Mouse (Mus musculus) neural tube, embryonic 15.5 days (tissue): ENCODE results near the gene Zfp865. TPM values are rescaled to one million over a fixed set of nuclear protein-coding genes. Genes with fewer than 3 reads are reported as not detected.
"Not testable (repeated sequence)": the region's sequence is repeated elsewhere in the genome, so short reads cannot be mapped to it uniquely, and the experiment has no call there.

Source experiments
- ATAC-seq: fragments of 200-750 bp; cut with Nextera tagmentation; 2 replicates; pipeline ENCODE4 v1.8.0; 2017; ENCODE audit warnings: mild to moderate bottlenecking, moderate TSS enrichment, moderate library complexity; ENCODE audit not compliant: low FRiP score
- H3K27ac ChIP-seq: fragments of 300-500 bp; sonication (generic); replicated peaks from 2 replicates; pipeline ENCODE4 v1.5.1; 2015; ENCODE audit warnings: mild to moderate bottlenecking, inconsistent platforms
- H3K27me3 ChIP-seq: fragments of 300-500 bp; sonication (generic); replicated peaks from 2 replicates; pipeline ENCODE4 v1.6.1; 2015; ENCODE audit warnings: inconsistent platforms
- H3K36me3 ChIP-seq: fragments of 300-500 bp; sonication (generic); 2 replicates; pipeline ENCODE4 v1.6.1; 2015; ENCODE audit warnings: inconsistent platforms
- H3K4me1 ChIP-seq: fragments of 300-500 bp; sonication (generic); 2 replicates; pipeline ENCODE4 v1.6.1; 2015; ENCODE audit warnings: inconsistent platforms
- H3K4me2 ChIP-seq: fragments of 300-500 bp; sonication (generic); 2 replicates; pipeline ENCODE4 v1.6.1; 2015; ENCODE audit warnings: inconsistent platforms, mild to moderate bottlenecking, moderate library complexity
- H3K4me3 ChIP-seq: fragments of 300-500 bp; sonication (generic); replicated peaks from 2 replicates; pipeline ENCODE4 v1.5.1; 2015; ENCODE audit warnings: mild to moderate bottlenecking, inconsistent platforms
- H3K9ac ChIP-seq: fragments of 300-500 bp; sonication (generic); replicated peaks from 2 replicates; pipeline ENCODE4 v1.6.1; 2015; ENCODE audit warnings: mild to moderate bottlenecking, inconsistent platforms
- H3K9me3 ChIP-seq: fragments of 300-500 bp; sonication (generic); replicated peaks from 2 replicates; pipeline ENCODE4 v1.6.1; 2016; ENCODE audit warnings: inconsistent platforms
- WGBS: fragments of 180-500 bp; shearing (Covaris S2); methylation state at CpG from one replicate; pipeline ENCODE4 v1.1.7; 2015; ENCODE audit warnings: mixed read lengths; 5-methylcytosine and 5-hydroxymethylcytosine counted together
- polyA plus RNA-seq: library from polyadenylated mRNA; unstranded; fragments of >200 nt; fragmentation: Nextera tagmentation; extraction: Ambion mirVana; gene quantifications from 2 replicates; pipeline ENCODE4 v1.2.1, GENCODE M21; 2015

Gene Zfp865
- polyA plus RNA-seq, 1 experiment from 2014 or later, result 7.0 TPM

DNA sequence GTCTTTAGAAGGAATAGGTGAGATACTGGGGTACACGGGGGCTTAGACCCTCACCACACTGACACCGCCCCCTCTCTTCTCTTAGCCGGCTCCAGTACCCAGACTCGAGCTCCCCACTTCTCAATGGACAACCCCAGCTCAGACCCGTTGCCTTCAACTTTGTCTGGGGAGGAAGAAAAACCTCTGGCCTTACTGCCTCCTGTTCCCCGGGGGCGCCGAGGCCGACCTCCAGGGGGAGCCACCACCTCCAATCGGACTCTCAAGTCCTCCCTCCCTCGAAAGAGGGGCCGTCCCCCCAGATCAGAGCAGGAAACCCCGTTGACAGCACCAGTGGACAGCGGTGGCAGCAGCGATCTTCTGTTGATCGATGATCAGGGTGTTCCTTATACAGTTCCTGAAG lies 2.8 kb upstream of the Zfp865 start:
- ATAC-seq, result no peak

DNA sequence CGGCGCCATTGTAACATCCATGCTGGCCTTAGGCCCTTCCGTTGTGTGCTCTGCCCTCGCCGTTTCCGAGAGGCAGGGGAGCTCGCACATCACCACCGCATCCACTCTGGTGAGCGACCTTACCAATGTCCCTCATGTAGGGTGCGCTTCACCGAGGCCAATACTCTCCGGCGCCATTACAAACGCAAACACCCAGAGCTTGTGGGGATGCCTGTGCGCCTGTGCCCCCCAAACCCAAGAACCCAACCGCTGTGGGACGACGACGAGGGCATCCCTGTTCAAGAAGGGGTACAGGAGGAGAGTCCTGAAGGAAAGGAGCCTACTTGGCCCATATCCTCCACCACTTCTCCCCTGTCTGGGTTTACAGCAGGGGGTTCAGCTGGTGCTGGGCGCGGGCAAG lies 2.2 kb upstream of the Zfp865 start:
- no peak for ATAC-seq
- no peak overlapping the region for H3K4me2 ChIP-seq
- 99% methylated on average over 21 of the region's 21 CpGs for WGBS
- no peak overlapping the region for H3K9ac ChIP-seq
- H3K9me3 ChIP-seq, result no peaks in the 10 kb centered on the region
- no peak overlapping the region for H3K4me3 ChIP-seq
- no peaks in the 10 kb centered on the region for H3K27me3 ChIP-seq
- peaks cover 9% of the 10 kb centered on the region for H3K36me3 ChIP-seq
- H3K4me1 ChIP-seq, result peaks cover 43% of the 10 kb centered on the region
- no peak overlapping the region for H3K27ac ChIP-seq

More for the DNA sequence above, 2.8 kb upstream of the Zfp865 start:
- Histone ChIP-seq H3K9ac (no peak overlapping the region), H3K4me2 (no peak overlapping the region), H3K36me3 (peaks cover 8% of the 10 kb centered on the region), H3K27me3 (no peaks in the 10 kb centered on the region), H3K4me1 (peaks cover 37% of the 10 kb centered on the region), H3K27ac (no peak overlapping the region), H3K9me3 (no peaks in the 10 kb centered on the region), H3K4me3 (no peak overlapping the region)
- WGBS, result 93% methylated on average over 16 of the region's 16 CpGs

DNA sequence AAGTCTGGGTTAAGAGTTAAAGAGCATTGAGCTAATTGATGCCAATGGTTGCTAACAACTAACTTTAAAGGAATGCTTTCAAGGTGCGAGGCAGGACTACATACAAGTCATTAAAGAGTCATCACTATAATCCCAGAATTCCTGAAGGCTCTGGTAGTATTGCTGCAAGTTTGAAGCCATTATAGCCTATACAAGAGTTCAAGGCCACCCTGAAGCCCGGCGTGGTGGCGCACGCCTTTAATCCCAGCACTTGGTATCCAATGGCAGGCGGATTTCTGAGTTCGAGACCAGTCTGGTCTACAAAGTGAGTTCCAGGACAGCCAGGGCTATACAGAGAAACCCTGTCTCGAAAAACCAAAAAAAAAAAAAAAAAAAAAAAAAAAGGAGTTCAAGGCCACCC lies 600 bp upstream of the Zfp865 start:
- Histone ChIP-seq H3K4me2 (peak overlapping the region; percentile 82), H3K4me1 (peaks cover 39% of the 10 kb centered on the region), H3K9ac (0 out of 2 replicates have a peak overlapping the region, but pooled peaks have one; percentile 97), H3K4me3 (peak overlapping the region; percentile 84), H3K27ac (peak overlapping the region; percentile 94), H3K36me3 (peaks cover 18% of the 10 kb centered on the region)
- not testable (repeated sequence) for ATAC-seq, H3K9me3 ChIP-seq, H3K27me3 ChIP-seq
- 24% methylated on average over 8 of the region's 8 CpGs for WGBS

DNA sequence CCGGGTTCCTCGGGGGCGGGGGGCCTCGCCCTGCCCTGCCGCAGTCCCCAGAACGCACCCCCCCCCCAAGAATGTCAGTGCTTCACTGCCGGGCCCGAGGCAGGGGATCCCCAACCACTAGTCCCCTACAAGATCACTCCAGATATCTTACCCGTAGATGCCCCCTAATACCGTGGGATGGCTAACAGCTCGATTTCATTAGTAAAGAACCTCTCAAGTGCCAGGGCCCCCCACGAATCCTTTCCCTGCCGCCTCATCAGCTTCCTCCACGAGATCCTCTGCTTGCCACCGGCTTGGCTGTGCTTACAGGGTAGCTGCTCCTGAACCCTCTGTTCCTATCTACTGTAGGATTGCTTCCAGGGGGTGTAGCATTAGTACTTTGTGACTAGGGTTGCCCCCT lies 509 bp downstream of the Zfp865 start:
- peak; percentile 40 for ATAC-seq
- Histone ChIP-seq H3K36me3 (peaks cover 23% of the 10 kb centered on the region), H3K9ac (peak overlapping the region; percentile 97), H3K27ac (peak overlapping the region; percentile 94), H3K4me2 (peak overlapping the region; percentile 82), H3K4me1 (peaks cover 39% of the 10 kb centered on the region), H3K9me3 (no peaks in the 10 kb centered on the region), H3K27me3 (no peaks in the 10 kb centered on the region), H3K4me3 (peak overlapping the region; percentile 84)
- WGBS, result under 1% methylated on average over 14 of the region's 15 CpGs

DNA sequence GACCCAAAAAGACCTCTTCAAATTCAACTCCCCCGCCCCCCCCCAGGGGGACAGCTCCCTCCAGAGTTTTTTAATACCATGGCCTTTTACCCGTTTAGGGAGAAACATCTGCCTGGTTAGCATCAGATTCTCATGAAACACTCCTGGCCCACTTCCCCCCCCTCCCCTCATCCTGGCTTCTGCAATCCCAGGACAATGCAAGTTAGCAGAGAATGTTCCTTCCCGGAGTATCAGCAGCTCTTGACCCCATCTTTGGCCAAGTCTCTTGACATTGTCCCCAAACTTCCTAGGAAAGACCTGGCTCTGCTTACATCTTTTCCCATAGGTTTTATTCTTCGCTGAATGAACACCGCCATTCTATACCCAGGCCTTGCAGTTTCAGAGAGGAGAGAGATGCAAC lies 1.0 kb downstream of the Zfp865 start:
- WGBS, result 46% methylated on average over 5 of the region's 5 CpGs

DNA sequence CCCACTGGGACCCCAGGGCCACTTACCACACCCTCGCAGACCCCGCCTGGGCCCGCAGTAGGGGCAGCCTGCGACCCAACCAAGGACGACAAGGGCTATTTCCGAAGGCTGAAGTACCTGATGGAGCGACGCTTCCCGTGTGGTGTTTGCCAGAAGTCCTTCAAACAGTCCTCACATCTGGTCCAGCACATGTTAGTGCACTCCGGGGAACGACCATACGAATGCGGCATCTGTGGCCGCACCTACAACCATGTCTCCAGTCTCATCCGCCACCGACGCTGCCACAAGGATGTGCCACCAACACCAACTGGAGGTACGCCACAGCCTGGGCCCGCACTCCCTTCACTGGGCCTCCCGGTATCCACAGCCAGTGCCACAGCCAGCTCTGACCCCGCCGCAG lies 9.4 kb downstream of the Zfp865 start:
- Histone ChIP-seq H3K4me2 (no peak overlapping the region), H3K27ac (no peak overlapping the region), H3K27me3 (no peaks in the 10 kb centered on the region), H3K36me3 (peaks cover 75% of the 10 kb centered on the region), H3K9me3 (peaks cover 24% of the 10 kb centered on the region), H3K4me1 (no peaks in the 10 kb centered on the region), H3K9ac (no peak overlapping the region), H3K4me3 (no peak overlapping the region)
- no peak; the same call in 1 of the 2 replicates for ATAC-seq
- WGBS, result 94% methylated on average over 22 of the region's 22 CpGs

More for the DNA sequence above, 1.0 kb downstream of the Zfp865 start:
- peak overlapping the region; percentile 94 for H3K27ac ChIP-seq
- peaks cover 25% of the 10 kb centered on the region for H3K36me3 ChIP-seq
- H3K9ac ChIP-seq, result peak overlapping the region; percentile 97
- peaks cover 34% of the 10 kb centered on the region for H3K4me1 ChIP-seq
- H3K27me3 ChIP-seq, result no peaks in the 10 kb centered on the region
- no peak for ATAC-seq
- peak overlapping the region; percentile 82 for H3K4me2 ChIP-seq
- H3K4me3 ChIP-seq, result peak overlapping the region; percentile 84
- H3K9me3 ChIP-seq, result no peaks in the 10 kb centered on the region

DNA sequence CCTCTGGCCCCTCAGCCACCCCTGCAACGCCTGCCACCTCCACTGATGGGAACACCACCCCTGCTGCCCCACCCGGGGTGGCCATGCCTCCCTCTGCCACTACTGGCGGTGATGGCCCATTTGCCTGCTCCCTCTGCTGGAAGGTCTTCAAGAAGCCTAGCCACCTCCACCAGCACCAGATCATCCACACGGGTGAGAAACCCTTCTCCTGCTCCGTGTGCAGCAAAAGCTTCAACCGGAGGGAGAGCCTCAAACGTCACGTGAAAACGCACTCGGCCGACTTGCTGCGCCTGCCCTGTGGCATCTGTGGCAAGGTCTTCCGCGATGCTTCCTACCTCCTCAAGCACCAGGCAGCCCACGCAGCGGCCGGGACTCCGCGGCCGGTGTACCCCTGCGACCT lies 9.8 kb downstream of the Zfp865 start:
- ATAC-seq, result no peak
- H3K9ac ChIP-seq, result no peak overlapping the region
- no peak overlapping the region for H3K27ac ChIP-seq
- WGBS, result 90% methylated on average over 21 of the region's 21 CpGs
- H3K4me2 ChIP-seq, result no peak overlapping the region
- no peaks in the 10 kb centered on the region for H3K4me1 ChIP-seq
- peaks cover 77% of the 10 kb centered on the region for H3K36me3 ChIP-seq
- H3K4me3 ChIP-seq, result no peak overlapping the region
- H3K27me3 ChIP-seq, result no peaks in the 10 kb centered on the region
- peaks cover 24% of the 10 kb centered on the region for H3K9me3 ChIP-seq

DNA sequence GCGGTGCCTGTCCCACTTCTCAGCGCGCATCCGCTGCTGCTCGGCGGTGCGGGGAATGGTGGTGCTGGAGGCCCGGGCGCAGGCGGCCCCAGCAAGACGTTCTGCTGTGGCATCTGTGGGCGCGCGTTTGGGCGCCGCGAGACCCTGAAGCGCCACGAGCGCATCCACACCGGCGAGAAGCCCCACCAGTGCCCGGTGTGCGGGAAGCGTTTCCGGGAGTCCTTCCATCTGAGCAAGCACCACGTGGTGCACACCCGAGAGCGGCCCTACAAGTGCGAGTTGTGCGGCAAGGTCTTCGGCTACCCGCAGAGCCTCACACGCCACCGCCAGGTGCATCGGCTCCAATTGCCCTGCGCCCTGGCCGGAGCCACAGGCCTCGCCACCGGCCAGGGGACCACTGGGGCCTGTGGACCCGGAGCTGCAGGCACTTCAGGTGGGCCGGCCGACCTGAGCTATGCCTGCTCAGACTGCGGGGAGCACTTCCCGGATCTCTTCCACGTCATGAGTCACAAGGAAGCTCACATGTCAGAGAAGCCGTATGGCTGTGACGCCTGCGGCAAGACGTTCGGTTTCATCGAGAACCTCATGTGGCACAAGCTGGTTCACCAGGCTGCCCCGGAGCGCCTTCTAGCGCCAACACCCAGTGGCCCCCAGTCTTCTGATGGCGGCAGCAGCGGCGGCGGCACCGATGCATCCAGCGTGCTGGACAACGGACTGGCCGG lies 10.5 kb downstream of the Zfp865 start:
- Histone ChIP-seq H3K4me1 (no peaks in the 10 kb centered on the region), H3K4me2 (no peak overlapping the region), H3K36me3 (peaks cover 78% of the 10 kb centered on the region), H3K9me3 (peaks cover 24% of the 10 kb centered on the region), H3K4me3 (no peak overlapping the region; the same call in 1 of the 2 replicates), H3K27me3 (no peaks in the 10 kb centered on the region), H3K9ac (no peak overlapping the region), H3K27ac (no peak overlapping the region)
- 83% methylated on average over 63 of the region's 63 CpGs for WGBS
- 0 out of 2 replicates have a peak, but pooled peaks have one; percentile 15 for ATAC-seq

DNA sequence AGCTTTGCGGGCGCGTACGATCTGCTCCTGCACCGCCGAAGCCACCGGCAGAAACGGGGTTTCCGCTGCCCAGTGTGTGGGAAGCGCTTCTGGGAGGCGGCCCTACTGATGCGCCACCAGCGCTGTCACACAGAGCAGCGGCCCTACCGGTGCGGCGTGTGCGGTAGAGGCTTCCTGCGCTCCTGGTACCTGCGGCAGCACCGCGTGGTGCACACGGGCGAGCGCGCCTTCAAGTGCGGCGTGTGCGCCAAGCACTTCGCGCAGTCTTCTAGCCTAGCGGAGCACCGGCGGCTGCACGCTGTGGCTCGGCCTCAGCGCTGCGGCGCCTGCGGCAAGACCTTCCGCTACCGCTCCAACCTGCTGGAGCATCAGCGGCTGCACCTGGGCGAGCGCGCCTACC lies 11.3 kb downstream of the Zfp865 start:
- Histone ChIP-seq H3K27ac (no peak overlapping the region), H3K4me2 (no peak overlapping the region), H3K4me1 (no peaks in the 10 kb centered on the region), H3K27me3 (no peaks in the 10 kb centered on the region), H3K9me3 (peaks cover 24% of the 10 kb centered on the region), H3K9ac (no peak overlapping the region), H3K4me3 (no peak overlapping the region), H3K36me3 (peaks cover 81% of the 10 kb centered on the region)
- WGBS, result 81% methylated on average over 46 of the region's 46 CpGs
- ATAC-seq, result no peak

DNA sequence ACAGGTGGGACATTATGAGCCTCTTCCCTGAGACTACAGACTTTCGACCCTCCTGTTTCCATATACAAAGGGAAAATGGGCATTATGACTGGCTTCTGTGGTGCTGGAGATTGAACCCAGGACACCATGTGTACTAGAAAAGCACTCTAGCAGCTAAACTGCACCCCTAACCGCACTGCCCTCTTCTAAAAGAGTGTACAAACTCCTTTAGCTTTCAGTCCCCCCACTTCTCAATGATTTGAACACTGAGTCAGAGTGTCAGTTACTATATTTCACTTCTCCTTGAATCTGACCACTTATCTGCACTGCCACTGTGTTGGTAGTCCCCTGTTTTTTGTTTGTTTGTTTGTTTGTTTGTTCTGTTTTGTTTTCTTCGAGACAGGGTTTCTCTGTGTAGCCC lies 13.6 kb downstream of the Zfp865 start, which contains the start of gene 4632433K11Rik:
TSS of gene 4632433K11Rik (plus strand) at position 301 of the 400 bp plus-strand sequence.
- Histone ChIP-seq H3K4me1 (peaks cover 12% of the 10 kb centered on the region), H3K9ac (no peak within 1 kb of the TSS), H3K36me3 (peaks cover 68% of the 10 kb centered on the region), H3K9me3 (peaks cover 24% of the 10 kb centered on the region), H3K4me3 (no peak within 1 kb of the TSS), H3K27me3 (no peaks in the 10 kb centered on the region), H3K27ac (no peak within 1 kb of the TSS), H3K4me2 (no peak within 1 kb of the TSS)
- ATAC-seq, result no peak
- 91% methylated on average over 3 of the region's 3 CpGs for WGBS

DNA sequence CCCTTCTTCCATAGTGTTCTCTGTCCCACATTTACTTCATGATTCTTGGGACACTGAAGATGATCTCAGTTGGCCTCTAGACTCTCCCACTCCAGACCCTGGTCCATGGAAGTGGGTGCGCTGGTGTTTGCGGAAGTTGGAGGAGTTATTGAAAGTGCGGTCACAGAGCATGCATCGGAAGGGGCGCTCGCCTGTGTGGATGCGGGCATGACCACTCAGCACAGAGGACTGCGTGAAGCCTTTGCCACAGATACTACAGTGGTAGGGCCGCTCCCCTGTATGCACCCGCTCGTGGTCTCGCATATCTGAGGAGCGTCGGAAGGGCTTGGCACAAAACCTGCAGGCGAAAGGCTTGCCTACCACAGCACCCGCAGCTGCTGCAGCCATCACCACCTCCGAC lies 15.5 kb downstream of the Zfp865 start:
- no peak overlapping the region for H3K9ac ChIP-seq
- H3K4me1 ChIP-seq, result peaks cover 22% of the 10 kb centered on the region
- H3K27me3 ChIP-seq, result no peaks in the 10 kb centered on the region
- H3K27ac ChIP-seq, result no peak overlapping the region
- H3K4me2 ChIP-seq, result no peak overlapping the region
- H3K36me3 ChIP-seq, result peaks cover 50% of the 10 kb centered on the region
- no peak for ATAC-seq
- WGBS, result 97% methylated on average over 17 of the region's 17 CpGs
- no peak overlapping the region for H3K4me3 ChIP-seq
- H3K9me3 ChIP-seq, result peaks cover 10% of the 10 kb centered on the region

DNA sequence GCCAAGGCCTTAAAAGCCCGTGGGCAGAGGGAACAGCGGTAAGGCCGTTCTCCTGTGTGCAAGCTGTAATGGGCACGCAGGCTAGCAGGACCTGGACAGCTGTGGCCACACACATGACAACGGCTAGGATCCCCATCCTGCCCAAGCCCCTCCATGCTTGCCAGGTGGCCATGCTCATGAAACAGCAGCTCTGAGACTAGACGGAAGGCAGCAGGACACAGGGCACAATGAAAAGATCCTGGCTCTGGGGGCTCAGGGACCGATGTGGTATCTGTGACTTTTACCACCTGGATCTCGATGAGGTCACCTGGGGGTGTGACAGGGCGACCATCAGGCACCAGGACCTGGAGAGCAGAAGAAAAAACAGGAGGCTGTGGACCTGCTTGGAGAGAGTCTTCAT lies 16.0 kb downstream of the Zfp865 start:
- H3K9me3 ChIP-seq, result peaks cover 5% of the 10 kb centered on the region
- no peak overlapping the region for H3K27ac ChIP-seq
- peaks cover 45% of the 10 kb centered on the region for H3K36me3 ChIP-seq
- no peaks in the 10 kb centered on the region for H3K27me3 ChIP-seq
- H3K4me1 ChIP-seq, result peaks cover 22% of the 10 kb centered on the region
- WGBS, result 96% methylated on average over 9 of the region's 9 CpGs
- H3K4me2 ChIP-seq, result no peak overlapping the region
- H3K4me3 ChIP-seq, result no peak overlapping the region
- H3K9ac ChIP-seq, result no peak overlapping the region
- ATAC-seq, result no peak
